Mouse (Mus musculus) MEL (cell line): Measurements from ENCODE around the gene Slc7a6. TPM values are rescaled to one million over a fixed set of nuclear protein-coding genes. Genes with fewer than 3 reads are reported as not detected.

Experiments
- DNase-seq: peaks from one replicate; pipeline ENCODE4 v3.0.0; 2011; ENCODE audit warnings: low read depth, low spot score
- H3K27ac ChIP-seq: 2 replicates; pipeline ENCODE4 v1.5.1; 2012; ENCODE audit warnings: low read depth, mild to moderate bottlenecking, control low read depth, low read length, moderate library complexity; ENCODE audit not compliant: control insufficient read depth
- H3K27me3 ChIP-seq, 2 experiments: fragments of 150-350 bp in 1 of 2; sonication (generic) in 1 of 2; 2 replicates each; pipeline ENCODE4 v1.6.1; 2012; ENCODE audit warnings: low read length in 2 of 2, mild to moderate bottlenecking in 2 of 2, improper control_type of control experiment in 1 of 2, moderate library complexity in 1 of 2; ENCODE audit not compliant: insufficient read depth in 2 of 2, control insufficient read depth in 1 of 2
- H3K36me3 ChIP-seq, 2 experiments: 2 replicates each; pipeline ENCODE4 v1.6.1; 2012 to 2014; ENCODE audit warnings: low read length in 2 of 2, improper control_type of control experiment in 1 of 2, inconsistent platforms in 1 of 2, mild to moderate bottlenecking in 1 of 2; ENCODE audit not compliant: insufficient read depth in 2 of 2, control insufficient read depth in 1 of 2
- H3K4me1 ChIP-seq, 2 experiments: fragments of 150-350 bp in 1 of 2; sonication (generic) in 1 of 2; 2 replicates each; pipeline ENCODE4 v1.6.1; 2012; ENCODE audit warnings: low read length in 2 of 2, improper control_type of control experiment in 1 of 2, mild to moderate bottlenecking in 1 of 2; ENCODE audit not compliant: insufficient read depth in 2 of 2, control insufficient read depth in 1 of 2
- H3K4me3 ChIP-seq, 2 experiments: fragments of 150-350 bp in 1 of 2; sonication (generic) in 1 of 2; 2 replicates each; pipeline ENCODE4 v1.5.1; 2012; ENCODE audit warnings: low read depth in 2 of 2, low read length in 2 of 2, mild to moderate bottlenecking in 2 of 2, moderate library complexity in 2 of 2, control low read depth in 1 of 2, improper control_type of control experiment in 1 of 2; ENCODE audit not compliant: control insufficient read depth in 1 of 2, insufficient read depth in 1 of 2
- H3K79me2 ChIP-seq: 2 replicates; pipeline ENCODE4 v1.6.1; 2012; ENCODE audit warnings: mild to moderate bottlenecking, low read length, moderate library complexity; ENCODE audit not compliant: control insufficient read depth, poor library complexity, insufficient read depth
- H3K9ac ChIP-seq: 2 replicates; pipeline ENCODE4 v1.6.1; 2012; ENCODE audit warnings: low read depth, mild to moderate bottlenecking, control low read depth, low read length, moderate library complexity; ENCODE audit not compliant: control insufficient read depth, poor library complexity, severe bottlenecking
- H3K9me3 ChIP-seq: fragments of 150-350 bp; sonication (generic); replicated peaks from 2 replicates; pipeline ENCODE4 v1.6.1; 2012; ENCODE audit warnings: mild to moderate bottlenecking, low read length, improper control_type of control experiment, moderate library complexity; ENCODE audit not compliant: insufficient read depth
- CHD1 ChIP-seq: IDR thresholded peaks from 2 replicates; pipeline ENCODE4 v1.6.1; 2012; ENCODE audit warnings: low read depth, mild to moderate bottlenecking, inconsistent platforms, low read length, improper control_type of control experiment
- CTCF ChIP-seq, 3 experiments: IDR thresholded peaks in 2 of 3; conservative IDR thresholded peaks in 1 of 3; 2 replicates each; pipeline ENCODE4 v1.5.1; 2011 to 2012; ENCODE audit warnings: low read length in 3 of 3, low read depth in 2 of 3, mild to moderate bottlenecking in 2 of 3, improper control_type of control experiment in 1 of 3, inconsistent platforms in 1 of 3, mixed read lengths in 1 of 3, moderate library complexity in 1 of 3; ENCODE audit not compliant: control insufficient read depth in 1 of 3, insufficient read depth in 1 of 3, poor library complexity in 1 of 3, severe bottlenecking in 1 of 3
- E2F4 ChIP-seq: IDR thresholded peaks from 2 replicates; pipeline ENCODE4 v1.6.1; 2011; ENCODE audit warnings: low read depth, low read length, improper control_type of control experiment, borderline replicate concordance
- ETS1 ChIP-seq: IDR thresholded peaks from 2 replicates; pipeline ENCODE4 v1.6.1; 2012; ENCODE audit warnings: low read depth, mild to moderate bottlenecking, inconsistent platforms, low read length, improper control_type of control experiment, moderate library complexity
- JUND ChIP-seq: IDR thresholded peaks from 2 replicates; pipeline ENCODE4 v1.6.1; 2011; ENCODE audit warnings: low read depth, mild to moderate bottlenecking, improper control_type of control experiment, low read length
- MAFK ChIP-seq: IDR thresholded peaks from 2 replicates; pipeline ENCODE4 v1.6.1; 2011; ENCODE audit warnings: low read depth, mild to moderate bottlenecking, low read length, improper control_type of control experiment, borderline replicate concordance
- MAZ ChIP-seq: IDR thresholded peaks from 2 replicates; pipeline ENCODE4 v1.6.1; 2012; ENCODE audit warnings: low read depth, mild to moderate bottlenecking, inconsistent platforms, low read length, improper control_type of control experiment
- MYB ChIP-seq: IDR thresholded peaks from 2 replicates; pipeline ENCODE4 v1.6.1; 2011; ENCODE audit warnings: mild to moderate bottlenecking, low read depth, low read length, improper control_type of control experiment
- MYC ChIP-seq: IDR thresholded peaks from 2 replicates; pipeline ENCODE4 v1.6.1; 2011; ENCODE audit warnings: low read depth, mild to moderate bottlenecking, low read length, improper control_type of control experiment, moderate library complexity
- SMC3 ChIP-seq: IDR thresholded peaks from 2 replicates; pipeline ENCODE4 v1.6.1; 2011; ENCODE audit warnings: low read depth, low read length, improper control_type of control experiment
- USF1 ChIP-seq: IDR thresholded peaks from 2 replicates; pipeline ENCODE4 v1.6.1; 2014; ENCODE audit warnings: low read depth, mild to moderate bottlenecking, inconsistent platforms, low read length, improper control_type of control experiment, moderate library complexity
- ZC3H11A ChIP-seq: IDR thresholded peaks from 2 replicates; pipeline ENCODE4 v1.6.1; 2012; ENCODE audit warnings: low read depth, mild to moderate bottlenecking, inconsistent platforms, low read length, improper control_type of control experiment
- ZNF384 ChIP-seq: IDR thresholded peaks from 2 replicates; pipeline ENCODE4 v1.6.1; 2012; ENCODE audit warnings: low read depth, mild to moderate bottlenecking, inconsistent platforms, low read length, improper control_type of control experiment
- polyA plus RNA-seq, 2 experiments: library from polyadenylated mRNA; stranded (reverse) in 1 of 2; unstranded in 1 of 2; fragments of >175 nt in 1 of 2; fragments of >200 nt in 1 of 2; gene quantifications; 2 replicates each; pipeline versions ENCODE4 v1.2.1 to v1.2.4; 2012; ENCODE audit warnings: low replicate concordance in 2 of 2, low read depth in 1 of 2; ENCODE audit not compliant: insufficient read length in 2 of 2, insufficient read depth in 1 of 2, missing spikeins in 1 of 2
- total RNA-seq: library from RNA; depleted of rRNA; stranded (reverse); fragments of 300-350 nt; gene quantifications from 2 replicates; pipeline ENCODE4 v1.2.3, GENCODE M21; 2012

Slc7a6 gene
- total and polyA plus RNA-seq, 3 experiments = 34.4 to 48.2 TPM; not detected in 1

- no peak for TF ChIP-seq USF1
- 0 out of 2 replicates have a peak, but pooled peaks have one; percentile 5 for TF ChIP-seq CHD1
- TF ChIP-seq E2F4 = no peak
- no peak for TF ChIP-seq CTCF (IDR thresholded peaks at IDR 0.05 in 2 of 3, conservative IDR thresholded peaks at IDR 0.05 in 1 of 3; ENCODE audit: control insufficient read depth in 1 of 3, insufficient read depth in 1 of 3, low read depth in 2 of 3, low read length in 3 of 3, poor library complexity in 1 of 3, severe bottlenecking in 1 of 3)
These were observed at the start of gene Slc7a6 (continued) for GRCm38 (mm10) chr8:106168356-106169016.

GRCm38 (mm10) chr8:106123443-106123842 lies 45.2 kb upstream of the Slc7a6 start:
- no peak overlapping the region for H3K27ac ChIP-seq
- no peak overlapping the region for H3K9ac ChIP-seq
- no peak overlapping the region for H3K4me3 ChIP-seq
- TF ChIP-seq MYC (no peak), CTCF (IDR thresholded peaks at IDR 0.05 in 2 of 3, conservative IDR thresholded peaks at IDR 0.05 in 1 of 3; ENCODE audit: control insufficient read depth in 1 of 3, insufficient read depth in 1 of 3, low read depth in 2 of 3, low read length in 3 of 3, poor library complexity in 1 of 3, severe bottlenecking in 1 of 3) (peak in 1 of 3 experiments; percentile 21; a peak in 1 of 6 replicates), SMC3 (no peak), ZNF384 (no peak), JUND (no peak), ETS1 (no peak), MAZ (no peak)
- TF ChIP-seq, all 39 proteins: peak for 1
- no peak for DNase-seq
- Histone ChIP-seq H3K9me3 (no peaks in the 10 kb centered on the region), H3K79me2 (no peaks in the 10 kb centered on the region), H3K4me1 (peaks cover 6 to 14% of the 10 kb centered on the region in 2 experiments; a peak in 3 of 4 replicates), H3K27me3 (no peaks in the 10 kb centered on the region), H3K36me3 (peaks cover 9 to 28% of the 10 kb centered on the region in 2 experiments)

GRCm38 (mm10) chr8:106126055-106126454 lies 42.6 kb upstream of the Slc7a6 start:
- H3K36me3 ChIP-seq = peaks cover 9 to 34% of the 10 kb centered on the region in 2 experiments

More at GRCm38 (mm10) chr8:106126055-106126454, 42.6 kb upstream of the Slc7a6 start:
- no peak overlapping the region for H3K27ac ChIP-seq
- H3K27me3 ChIP-seq = no peaks in the 10 kb centered on the region
- peaks cover 10 to 16% of the 10 kb centered on the region in 2 experiments for H3K4me1 ChIP-seq
- no peaks in the 10 kb centered on the region; the same call in 1 of the 2 replicates for H3K79me2 ChIP-seq
- no peak for TF ChIP-seq CTCF (IDR thresholded peaks at IDR 0.05 in 2 of 3, conservative IDR thresholded peaks at IDR 0.05 in 1 of 3; ENCODE audit: control insufficient read depth in 1 of 3, insufficient read depth in 1 of 3, low read depth in 2 of 3, low read length in 3 of 3, poor library complexity in 1 of 3, severe bottlenecking in 1 of 3)
- TF ChIP-seq MAFK = 0 out of 2 replicates have a peak, but pooled peaks have one; percentile 26
- no peak for TF ChIP-seq ZC3H11A
- TF ChIP-seq MYB = no peak
- no peak overlapping the region for H3K9ac ChIP-seq
- H3K4me3 ChIP-seq = no peak overlapping the region
- H3K9me3 ChIP-seq = no peaks in the 10 kb centered on the region
- DNase-seq = no peak
